Mouse (Mus musculus) cortical plate, adult 2 months (tissue): Measurements from ENCODE around the gene Immp2l.

ENCODE experiments used
- CTCF ChIP-seq: fragments of 200-500 bp; IDR thresholded peaks from 2 replicates; pipeline ENCODE4 v1.5.1; 2011; ENCODE audit warnings: mild to moderate bottlenecking, control low read depth, low read length; ENCODE audit not compliant: insufficient read depth; ENCODE audit errors: extremely low read depth
- POLR2A ChIP-seq: fragments of 200-500 bp; IDR thresholded peaks from 2 replicates; pipeline ENCODE4 v1.6.1; 2011; ENCODE audit warnings: mild to moderate bottlenecking, low read length, control low read depth; ENCODE audit not compliant: insufficient read depth; ENCODE audit errors: extremely low read depth

GRCm38 (mm10) chr12:41289047-41289446, 265.2 kb downstream of the Immp2l start:
- TF ChIP-seq CTCF (no peak), POLR2A (no peak)
